Mouse (Mus musculus): Measurements from ENCODE around the gene Ankrd63.

The Ankrd63 gene

GRCm38 (mm10) chr2:118703913-118704730 lies at the start of gene Ankrd63:
Gene Ankrd63 (minus strand): TSS chr2:118703963.
- DNase-seq (ENCODE audit: low spot score) = no peak

GRCm38 (mm10) chr2:118752792-118753108 lies 49.0 kb upstream of the Ankrd63 start:
- no peak for DNase-seq (ENCODE audit: low spot score)

- DNase-seq (ENCODE audit: low spot score) = no peak
Measured at GRCm38 (mm10) chr2:118751896-118752791, 48.4 kb upstream of the Ankrd63 start.

- DNase-seq (ENCODE audit: low spot score) = no peak
Measured at GRCm38 (mm10) chr2:118750476-118750875, 46.7 kb upstream of the Ankrd63 start.

- DNase-seq (ENCODE audit: low spot score) = no peak
Measured at GRCm38 (mm10) chr2:118749341-118749884, 45.6 kb upstream of the Ankrd63 start.

GRCm38 (mm10) chr2:118747301-118747960 lies 43.7 kb upstream of the Ankrd63 start:
- DNase-seq (ENCODE audit: low spot score) = no peak

GRCm38 (mm10) chr2:118745915-118746901 lies 42.4 kb upstream of the Ankrd63 start:
- no peak for DNase-seq (ENCODE audit: low spot score)

- peak; percentile 90 for DNase-seq (ENCODE audit: low spot score)
Measured at GRCm38 (mm10) chr2:118745232-118745884, 41.6 kb upstream of the Ankrd63 start, which contains the start of gene Inafm2. Gene Inafm2 (plus strand): TSS chr2:118745758.

- no peak for DNase-seq (ENCODE audit: low spot score)
Measured at GRCm38 (mm10) chr2:118744621-118745020, 40.9 kb upstream of the Ankrd63 start.

GRCm38 (mm10) chr2:118743261-118743943 lies 39.6 kb upstream of the Ankrd63 start:
- no peak for DNase-seq (ENCODE audit: low spot score)

GRCm38 (mm10) chr2:118741183-118741582 lies 37.4 kb upstream of the Ankrd63 start:
- DNase-seq (ENCODE audit: low spot score) = no peak

- no peak for DNase-seq (ENCODE audit: low spot score)
Measured at GRCm38 (mm10) chr2:118740341-118740740, 36.6 kb upstream of the Ankrd63 start.

- DNase-seq (ENCODE audit: low spot score) = no peak
Measured at GRCm38 (mm10) chr2:118733341-118733740, 29.6 kb upstream of the Ankrd63 start.

GRCm38 (mm10) chr2:118731981-118732380 lies 28.2 kb upstream of the Ankrd63 start:
- DNase-seq (ENCODE audit: low spot score) = no peak

- peak; percentile 71 for DNase-seq (ENCODE audit: low spot score)
Measured at GRCm38 (mm10) chr2:118730622-118730915, 26.8 kb upstream of the Ankrd63 start.

GRCm38 (mm10) chr2:118729816-118730621 lies 26.3 kb upstream of the Ankrd63 start:
- no peak for DNase-seq (ENCODE audit: low spot score)

GRCm38 (mm10) chr2:118729194-118729593 lies 25.4 kb upstream of the Ankrd63 start:
- no peak for DNase-seq (ENCODE audit: low spot score)

- no peak for DNase-seq (ENCODE audit: low spot score)
Measured at GRCm38 (mm10) chr2:118728337-118728736, 24.6 kb upstream of the Ankrd63 start, which contains the start of gene Plcb2. Gene Plcb2 (minus strand): TSS chr2:118728438.

GRCm38 (mm10) chr2:118727911-118728310 lies 24.1 kb upstream of the Ankrd63 start:
- no peak for DNase-seq (ENCODE audit: low spot score)
